Mouse (Mus musculus) embryonic facial prominence, embryonic 11.5 days (tissue): ENCODE results near the gene Gm47996. TPM values are rescaled to one million over a fixed set of nuclear protein-coding genes. Genes with fewer than 3 reads are reported as not detected.

ENCODE experiments used
- ATAC-seq: fragments of 200-750 bp; cut with Nextera tagmentation; replicated peaks from 2 replicates; pipeline ENCODE4 v1.8.0; 2017; ENCODE audit warnings: low read depth; ENCODE audit not compliant: insufficient number of reproducible peaks, low FRiP score, low TSS enrichment
- DNase-seq: peaks from one replicate; pipeline ENCODE4 v3.0.0-alpha.2; 2015; ENCODE audit warnings: low spot score
- H3K27ac ChIP-seq: fragments of 300-500 bp; sonication (generic); replicated peaks from 2 replicates; pipeline ENCODE4 v1.5.1; 2014; ENCODE audit warnings: mild to moderate bottlenecking, low read depth, low read length, control low read depth
- H3K27me3 ChIP-seq: fragments of 300-500 bp; sonication (generic); 2 replicates; pipeline ENCODE4 v1.6.1; 2014; ENCODE audit warnings: mild to moderate bottlenecking, low read length, moderate library complexity, mixed read lengths; ENCODE audit not compliant: control insufficient read depth, insufficient read depth
- H3K36me3 ChIP-seq: fragments of 300-500 bp; sonication (generic); replicated peaks from 2 replicates; pipeline ENCODE4 v1.6.1; 2014; ENCODE audit warnings: low read depth, mild to moderate bottlenecking, low read length, moderate library complexity, mixed read lengths; ENCODE audit not compliant: control insufficient read depth, insufficient read depth
- H3K4me1 ChIP-seq: fragments of 300-500 bp; sonication (generic); 2 replicates; pipeline ENCODE4 v1.6.1; 2014; ENCODE audit warnings: low read length, mixed read lengths; ENCODE audit not compliant: control insufficient read depth, insufficient read depth
- H3K4me2 ChIP-seq: fragments of 300-500 bp; sonication (generic); 2 replicates; pipeline ENCODE4 v1.6.1; 2014; ENCODE audit warnings: low read depth, mild to moderate bottlenecking, control low read depth, low read length, moderate library complexity
- H3K4me3 ChIP-seq: fragments of 300-500 bp; sonication (generic); 2 replicates; pipeline ENCODE4 v1.5.1; 2014; ENCODE audit warnings: low read depth, low read length, control low read depth
- H3K9ac ChIP-seq: fragments of 300-500 bp; sonication (generic); replicated peaks from 2 replicates; pipeline ENCODE4 v1.6.1; 2014; ENCODE audit warnings: mild to moderate bottlenecking, control low read depth, low read length
- H3K9me3 ChIP-seq: fragments of 300-500 bp; sonication (generic); replicated peaks from 2 replicates; pipeline ENCODE4 v1.6.1; 2016; ENCODE audit warnings: mild to moderate bottlenecking, low read length, inconsistent platforms, mixed read lengths; ENCODE audit not compliant: control insufficient read depth
- WGBS: fragments of 180-500 bp; shearing (Covaris S2); extraction: QIAGEN DNeasy Blood & Tissue Kit; methylation state at CpG from one replicate; pipeline ENCODE4 v1.1.7; 2014; 5-methylcytosine and 5-hydroxymethylcytosine counted together
- polyA plus RNA-seq: library from polyadenylated mRNA; unstranded; fragments of >200 nt; fragmentation: Nextera tagmentation; extraction: Ambion mirVana; gene quantifications from 2 replicates; pipeline ENCODE4 v1.2.1, GENCODE M21; 2014

The Gm47996 gene
- polyA plus RNA-seq, 1 experiment from 2014 or later: not detected

GRCm38 (mm10) chr1:151255422-151255821, 45.5 kb downstream of the Gm47996 start:
- Histone ChIP-seq H3K27ac (no peak overlapping the region), H3K9me3 (no peaks in the 10 kb centered on the region)

GRCm38 (mm10) chr1:151258090-151258954, 48.4 kb downstream of the Gm47996 start:
- 69% methylated on average over 14 of the region's 14 CpGs for whole genome bisulfite sequencing
- H3K36me3 ChIP-seq: no peaks in the 10 kb centered on the region
- no peak overlapping the region for H3K4me2 ChIP-seq
- no peak overlapping the region for H3K4me3 ChIP-seq
- H3K9ac ChIP-seq: no peak overlapping the region
- no peaks in the 10 kb centered on the region for H3K4me1 ChIP-seq
- DNase-seq (no peak), ATAC-seq (no peak)
- H3K9me3 ChIP-seq: no peaks in the 10 kb centered on the region
- H3K27ac ChIP-seq: no peak overlapping the region
- H3K27me3 ChIP-seq: no peaks in the 10 kb centered on the region

More at GRCm38 (mm10) chr1:151255422-151255821, 45.5 kb downstream of the Gm47996 start:
- Histone ChIP-seq H3K4me2 (no peak overlapping the region), H3K9ac (no peak overlapping the region), H3K36me3 (no peaks in the 10 kb centered on the region), H3K27me3 (no peaks in the 10 kb centered on the region), H3K4me1 (no peaks in the 10 kb centered on the region), H3K4me3 (no peak overlapping the region)
- ATAC-seq: no peak
- WGBS: 67% methylated on average over 5 of the region's 5 CpGs
- DNase-seq: no peak

GRCm38 (mm10) chr1:151259061-151259460, 49.1 kb downstream of the Gm47996 start:
- no peak for ATAC-seq
- H3K27me3 ChIP-seq: no peaks in the 10 kb centered on the region
- no peak for DNase-seq
- no peak overlapping the region for H3K4me2 ChIP-seq
- no peaks in the 10 kb centered on the region for H3K4me1 ChIP-seq
- no peaks in the 10 kb centered on the region for H3K36me3 ChIP-seq
- H3K4me3 ChIP-seq: no peak overlapping the region
- 53% methylated on average over 8 of the region's 8 CpGs for WGBS
- no peak overlapping the region for H3K9ac ChIP-seq
- no peaks in the 10 kb centered on the region for H3K9me3 ChIP-seq
- no peak overlapping the region for H3K27ac ChIP-seq

Other genes with a start within 250 kb of the Gm47996 start
- gene Hmcn1, start 216.7 kb upstream of the Gm47996 start, polyA plus RNA-seq: 25.5 and 32.8 TPM in 2 replicates
- 0.49 and 0.66 TPM in 2 replicates for gene Gm47985, start 27.6 kb upstream of the Gm47996 start, polyA plus RNA-seq
- gene Gm8947, start 17.8 kb upstream of the Gm47996 start, polyA plus RNA-seq: 0.45 TPM in 1 of 2 replicates, not detected in the other
- 0.36 TPM in 1 of 2 replicates, not detected in the other for gene Gm47995, start 11.7 kb upstream of the Gm47996 start, polyA plus RNA-seq
- gene 3110040M04Rik, start 6.0 kb upstream of the Gm47996 start, polyA plus RNA-seq: not detected in 2 replicates
- 432 and 470 TPM in 2 replicates for gene Ivns1abp, start 134.3 kb downstream of the Gm47996 start, polyA plus RNA-seq
- gene Swt1, start 218.3 kb downstream of the Gm47996 start, polyA plus RNA-seq: 21.9 and 22.8 TPM in 2 replicates
- gene Trmt1l, start 218.4 kb downstream of the Gm47996 start, polyA plus RNA-seq: 43.5 and 45.8 TPM in 2 replicates